Mouse (Mus musculus) ZHBTc4 (cell line): ENCODE results near the gene Slc2a2.

Source experiments
- DNase-seq: peaks from one replicate; pipeline ENCODE4 v3.0.0-alpha.2; 2011; ENCODE audit warnings: low read depth, low spot score

Slc2a2 gene

DNA sequence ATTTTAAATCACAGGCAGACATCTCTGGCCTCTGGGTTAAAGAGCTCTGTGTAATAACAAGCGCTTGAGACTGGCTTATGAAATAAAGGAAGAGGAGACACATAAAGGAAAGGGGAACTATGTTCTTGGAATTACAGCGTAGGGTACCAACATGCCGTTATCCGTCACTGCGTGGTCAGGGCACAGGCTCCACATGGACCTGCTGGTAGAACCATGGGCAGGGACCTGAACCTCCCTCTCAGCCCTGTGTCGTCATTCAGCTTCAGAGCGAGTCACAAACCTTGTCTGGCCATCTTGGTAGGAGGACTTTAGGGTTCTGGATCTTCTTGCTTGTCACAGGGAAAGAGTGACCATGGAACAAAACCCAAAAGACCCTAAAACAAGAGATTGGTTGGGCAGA lies 28.7 kb downstream of the Slc2a2 start:
- DNase-seq, result no peak

- DNase-seq, result no peak
Observed at GRCm38 (mm10) chr3:28734712-28735111, 37.0 kb downstream of the Slc2a2 start.

DNA sequence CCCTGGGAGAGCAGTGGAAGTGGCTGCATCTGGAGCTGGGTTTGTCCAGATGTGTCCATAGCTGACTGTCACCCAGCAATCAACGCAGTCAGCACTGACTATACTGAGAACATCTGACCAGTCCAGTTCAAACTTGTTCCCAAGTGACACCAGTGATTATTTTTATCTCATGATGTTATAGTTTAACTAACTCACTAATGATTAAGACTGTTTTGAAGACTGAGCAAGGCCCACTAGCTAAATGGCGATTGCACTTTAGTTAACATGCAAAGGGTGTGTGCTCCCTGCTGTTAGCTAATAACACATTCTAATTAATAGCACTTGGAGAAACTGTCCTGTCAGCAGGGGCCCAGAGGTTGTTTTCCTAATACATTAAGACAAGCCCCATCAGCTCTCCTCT lies 39.3 kb downstream of the Slc2a2 start:
- DNase-seq, result no peak

- no peak for DNase-seq
Observed at GRCm38 (mm10) chr3:28740353-28740752, 42.6 kb downstream of the Slc2a2 start.

GRCm38 (mm10) chr3:28743251-28743650 lies 45.5 kb downstream of the Slc2a2 start:
- peak; percentile 92 for DNase-seq

DNA sequence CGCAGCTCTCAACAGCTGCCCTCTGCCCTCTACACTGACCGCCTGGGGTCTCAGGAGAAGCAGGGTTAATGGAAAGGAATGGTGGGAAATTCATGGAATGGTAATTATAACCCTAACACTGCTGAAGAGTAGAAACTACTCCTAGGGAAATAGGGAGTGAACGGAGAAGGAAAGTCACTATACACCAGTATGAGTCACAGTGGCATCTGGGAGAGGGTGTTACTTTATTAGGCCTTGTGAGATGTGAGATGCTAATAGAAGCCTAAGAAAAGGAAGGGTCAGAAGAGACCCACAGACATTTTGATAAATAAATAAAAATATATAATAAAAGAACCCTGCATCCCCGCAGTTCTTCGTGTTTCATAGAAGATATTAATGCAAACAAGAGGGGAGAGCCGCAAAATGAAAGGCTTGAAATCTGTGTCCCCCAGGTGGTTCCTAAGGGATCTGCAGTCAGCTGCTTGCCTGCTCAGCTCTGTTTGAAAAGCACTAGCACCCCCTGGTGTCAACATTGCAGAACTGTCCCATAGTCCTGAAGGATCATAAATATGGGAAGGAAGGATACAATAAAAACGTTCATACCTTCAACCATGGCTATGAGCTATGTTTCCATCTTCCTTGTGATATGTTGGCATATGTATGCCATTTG lies 48.3 kb downstream of the Slc2a2 start:
- peak; percentile 89 for DNase-seq

DNA sequence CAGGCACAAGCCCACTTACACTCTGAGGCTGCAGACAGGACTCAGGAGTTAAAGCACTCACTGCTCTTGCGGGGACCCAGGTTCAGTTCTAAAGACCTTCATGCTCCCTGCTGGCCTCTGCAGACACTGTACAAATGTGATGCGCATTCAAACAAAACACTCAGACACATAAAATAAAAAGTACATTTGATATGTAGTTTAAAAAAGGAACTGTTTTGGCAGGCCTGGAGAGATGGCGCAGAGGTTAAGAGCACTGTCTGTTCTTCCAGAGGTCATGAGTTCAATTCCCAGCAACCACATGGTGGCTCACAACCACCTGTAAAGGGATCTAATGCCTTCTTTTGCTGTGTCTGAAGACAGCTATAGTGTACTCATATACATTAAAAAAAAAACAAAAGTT lies 50.4 kb downstream of the Slc2a2 start:
- peak; percentile 17 for DNase-seq

GRCm38 (mm10) chr3:28748956-28749355 lies 51.3 kb downstream of the Slc2a2 start:
- peak; percentile 56 for DNase-seq

- DNase-seq, result no peak
Observed at GRCm38 (mm10) chr3:28755477-28755876, 57.8 kb downstream of the Slc2a2 start.

GRCm38 (mm10) chr3:28761225-28761789 lies 63.6 kb downstream of the Slc2a2 start:
- DNase-seq, result no peak

DNA sequence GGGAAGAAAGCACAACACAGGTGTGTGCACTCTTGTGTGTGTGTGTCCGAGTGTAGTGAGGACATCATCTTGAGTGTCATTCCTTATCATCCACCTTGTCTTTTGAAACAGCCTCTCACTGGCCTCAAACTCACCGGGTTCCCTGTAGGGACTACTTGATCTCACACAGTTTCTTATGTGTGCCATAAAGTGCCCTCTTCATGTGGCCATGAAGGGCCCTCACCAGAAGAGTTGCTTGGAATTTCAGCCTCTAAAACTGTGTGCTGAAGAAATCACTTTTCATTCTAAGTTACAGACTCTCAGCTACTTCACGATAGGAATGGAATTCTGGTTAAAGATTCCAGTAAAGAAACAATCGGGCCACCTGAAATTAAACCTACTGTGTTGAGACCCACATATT lies 69.2 kb downstream of the Slc2a2 start:
- no peak for DNase-seq

GRCm38 (mm10) chr3:28768222-28768621 lies 70.5 kb downstream of the Slc2a2 start:
- peak; percentile 15 for DNase-seq

GRCm38 (mm10) chr3:28772919-28773318 lies 75.2 kb downstream of the Slc2a2 start:
- DNase-seq, result peak; percentile 25

GRCm38 (mm10) chr3:28775361-28775760 lies 77.7 kb downstream of the Slc2a2 start:
- DNase-seq, result no peak

- DNase-seq, result no peak
Observed at GRCm38 (mm10) chr3:28775958-28776357, 78.3 kb downstream of the Slc2a2 start.

GRCm38 (mm10) chr3:28776491-28776890 lies 78.8 kb downstream of the Slc2a2 start:
- DNase-seq, result no peak

GRCm38 (mm10) chr3:28780511-28780910 lies 82.8 kb downstream of the Slc2a2 start:
- no peak for DNase-seq
